Mouse (Mus musculus) liver (tissue): ENCODE results near the gene Slc35e3.
"Not testable (repeated sequence)": the region's sequence is repeated elsewhere in the genome, so short reads cannot be mapped to it uniquely, and the experiment has no call there.

ENCODE experiments used
- DNase-seq: peaks from one replicate; pipeline ENCODE4 v3.0.0-alpha.2; 2020; ENCODE audit warnings: mixed read lengths

Gene Slc35e3

DNA sequence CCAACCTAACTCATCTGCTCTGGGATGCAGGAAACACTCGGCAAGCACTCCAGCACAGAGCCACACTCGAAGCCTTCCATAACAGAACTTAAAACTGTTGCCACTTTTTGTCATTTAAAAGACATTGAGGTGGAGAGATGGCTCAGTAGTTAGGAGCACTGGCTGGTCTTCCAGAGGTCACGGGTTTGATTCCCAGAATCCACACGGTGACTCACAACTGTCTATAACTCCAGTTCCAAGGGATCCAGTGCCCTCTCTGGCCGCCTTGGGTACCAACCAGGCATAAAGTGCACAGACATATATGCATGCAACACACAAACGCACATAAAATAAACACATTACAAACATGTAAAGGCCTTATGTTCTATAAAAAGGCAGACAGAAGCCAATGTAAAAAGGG is 15.4 kb upstream of the Slc35e3 start:
- DNase-seq, result no peak

- no peak for DNase-seq
Observed at GRCm38 (mm10) chr10:117760831-117761335, 14.7 kb upstream of the Slc35e3 start.

- DNase-seq, result no peak
Observed at GRCm38 (mm10) chr10:117759844-117760630, 13.9 kb upstream of the Slc35e3 start.

DNA sequence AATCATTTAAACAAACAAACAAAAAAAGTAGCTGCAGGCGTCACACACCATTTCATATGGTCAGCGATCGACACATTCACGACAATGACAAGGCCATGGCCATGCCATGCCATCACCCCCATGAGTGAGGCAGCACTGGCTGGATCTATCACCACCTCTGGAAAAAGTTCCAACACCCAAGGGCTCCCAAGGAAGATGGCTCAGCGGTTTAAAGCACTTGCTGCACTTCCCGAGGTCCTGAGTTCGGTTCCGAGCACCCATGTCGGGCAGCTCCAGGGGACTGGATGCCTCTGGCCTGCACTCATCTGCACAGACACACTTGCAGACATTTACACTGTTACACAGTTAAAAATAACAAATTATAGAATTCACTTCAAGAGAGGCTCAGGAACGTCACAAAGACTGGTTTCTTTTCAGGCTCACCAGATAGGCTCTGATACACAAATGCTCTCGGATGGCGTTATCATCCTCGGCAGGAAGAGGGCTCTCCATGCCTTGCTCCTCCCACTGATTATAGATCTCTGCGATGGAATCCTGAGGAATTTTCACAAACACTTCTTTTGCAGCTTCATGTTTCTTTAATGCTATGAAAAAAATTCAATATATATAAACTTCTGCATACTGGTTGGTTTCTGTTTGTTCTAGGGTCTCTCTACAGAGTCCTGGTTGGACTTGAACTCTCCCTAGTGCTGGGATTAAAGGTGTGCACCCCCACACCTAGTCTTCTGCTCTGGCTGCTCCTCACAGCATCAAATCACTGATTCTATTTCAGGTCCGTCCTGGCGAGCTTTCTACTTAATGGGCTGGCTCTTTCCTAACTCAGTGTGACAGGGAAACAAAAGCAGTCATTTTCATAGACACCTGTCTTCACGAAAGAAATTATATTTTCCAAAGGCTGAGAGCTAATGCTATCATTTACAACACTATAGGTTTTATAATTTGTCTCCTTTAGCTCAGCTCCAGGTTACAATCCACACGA is 12.9 kb upstream of the Slc35e3 start:
- DNase-seq, result no peak

DNA sequence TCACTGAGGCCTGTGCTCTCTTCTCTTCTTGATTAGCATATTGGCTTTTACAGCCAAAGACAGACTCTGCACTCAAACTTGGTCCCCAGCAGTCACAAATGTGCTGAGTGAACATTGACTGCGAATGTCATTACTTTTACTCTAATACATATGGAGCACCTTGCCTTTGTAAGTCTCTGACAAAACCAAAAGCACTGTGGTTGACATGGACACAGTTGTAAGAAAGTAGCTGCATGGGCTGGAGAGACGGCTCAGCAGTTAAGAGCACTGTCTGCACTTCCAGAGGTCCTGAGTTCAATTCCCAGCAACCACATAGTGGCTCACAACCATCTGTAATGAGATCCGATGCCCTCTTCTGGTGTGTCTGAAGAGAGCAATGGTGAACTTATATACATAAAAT is 12.2 kb upstream of the Slc35e3 start:
- not testable (repeated sequence) for DNase-seq

GRCm38 (mm10) chr10:117757796-117758342 is 11.7 kb upstream of the Slc35e3 start:
- no peak for DNase-seq

DNA sequence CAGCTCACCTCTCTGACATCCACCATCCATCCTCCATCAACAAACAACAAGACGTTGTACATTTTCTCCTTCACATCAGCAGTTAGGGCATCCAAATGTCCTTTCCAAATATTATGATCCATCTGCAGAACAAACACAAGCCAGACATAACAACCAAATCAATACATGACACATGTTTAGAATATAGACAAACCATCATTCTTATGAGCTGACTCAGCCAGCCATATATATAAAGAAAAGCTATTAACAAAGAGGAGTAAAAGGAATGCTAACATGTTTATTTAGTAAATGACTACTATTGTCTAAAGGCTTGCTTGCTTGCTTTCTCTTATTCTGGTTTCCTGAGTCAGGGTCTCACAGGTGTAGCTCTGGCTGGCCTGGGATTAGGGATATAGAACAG is 11.1 kb upstream of the Slc35e3 start:
- DNase-seq, result no peak

GRCm38 (mm10) chr10:117756784-117757183 is 10.6 kb upstream of the Slc35e3 start:
- no peak for DNase-seq

GRCm38 (mm10) chr10:117755799-117756467 is 9.8 kb upstream of the Slc35e3 start:
- DNase-seq, result no peak

- DNase-seq, result no peak
Observed at GRCm38 (mm10) chr10:117755086-117755798, 9.1 kb upstream of the Slc35e3 start.

- no peak for DNase-seq
Observed at GRCm38 (mm10) chr10:117754609-117754940, 8.4 kb upstream of the Slc35e3 start.

GRCm38 (mm10) chr10:117753711-117754608 is 7.8 kb upstream of the Slc35e3 start:
- no peak for DNase-seq

DNA sequence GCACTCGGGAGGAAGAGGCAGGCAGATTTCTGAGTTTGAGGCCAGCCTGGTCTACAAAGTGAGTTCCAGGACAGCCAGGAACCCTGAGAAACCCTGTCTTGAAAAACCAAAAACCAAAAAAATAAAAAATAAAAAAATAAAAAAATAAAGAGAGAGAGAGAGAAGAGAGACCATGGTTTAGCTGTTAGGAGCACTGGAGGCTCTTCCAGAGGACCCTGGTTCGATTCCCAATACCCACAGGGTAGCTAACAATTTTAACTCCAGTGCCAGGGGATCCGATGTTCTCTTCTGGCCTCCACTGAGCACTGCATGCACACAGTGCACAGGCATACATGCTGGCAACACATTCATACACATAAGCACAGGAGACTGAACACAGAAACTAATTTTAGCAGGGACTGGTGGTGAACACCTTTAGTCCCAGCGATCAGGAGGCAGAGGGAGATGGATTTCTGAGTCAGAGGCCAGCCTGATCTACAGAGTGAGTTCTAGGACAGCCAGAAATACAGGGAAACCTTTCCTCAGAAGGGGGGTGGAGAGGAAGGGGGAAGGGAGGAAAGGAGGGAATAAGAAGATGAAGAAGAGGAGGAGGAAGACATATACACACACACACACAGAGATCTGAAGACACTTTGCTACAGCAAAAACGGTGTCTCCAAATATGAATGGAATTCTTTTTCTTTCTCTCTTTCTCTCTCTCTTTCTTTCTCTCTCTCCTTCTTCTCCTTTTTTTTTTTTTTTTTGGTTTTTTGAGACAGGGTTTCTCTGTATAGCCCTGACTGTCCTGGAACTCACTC is 6.9 kb upstream of the Slc35e3 start:
- no peak for DNase-seq

GRCm38 (mm10) chr10:117752304-117752821 is 6.2 kb upstream of the Slc35e3 start:
- no peak for DNase-seq

- DNase-seq, result no peak
Observed at GRCm38 (mm10) chr10:117751744-117752143, 5.6 kb upstream of the Slc35e3 start.

DNA sequence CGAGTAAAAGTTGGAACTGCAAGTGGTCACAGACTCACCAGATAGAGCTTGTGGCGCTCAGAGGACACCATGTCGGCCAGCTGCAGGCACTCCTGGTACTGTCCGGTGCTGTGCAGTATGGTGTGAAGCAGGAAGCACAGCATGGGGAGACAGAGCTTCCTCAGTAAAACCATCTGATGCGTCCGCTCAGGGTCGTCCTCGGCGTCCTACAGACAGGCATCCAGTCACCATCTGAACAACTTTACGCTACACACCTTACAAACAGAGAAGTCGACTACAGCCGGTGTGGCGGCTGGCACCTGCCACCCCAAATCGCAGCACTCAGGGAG is 5.1 kb upstream of the Slc35e3 start:
- DNase-seq, result no peak

GRCm38 (mm10) chr10:117750529-117751281 is 4.5 kb upstream of the Slc35e3 start:
- DNase-seq, result no peak

DNA sequence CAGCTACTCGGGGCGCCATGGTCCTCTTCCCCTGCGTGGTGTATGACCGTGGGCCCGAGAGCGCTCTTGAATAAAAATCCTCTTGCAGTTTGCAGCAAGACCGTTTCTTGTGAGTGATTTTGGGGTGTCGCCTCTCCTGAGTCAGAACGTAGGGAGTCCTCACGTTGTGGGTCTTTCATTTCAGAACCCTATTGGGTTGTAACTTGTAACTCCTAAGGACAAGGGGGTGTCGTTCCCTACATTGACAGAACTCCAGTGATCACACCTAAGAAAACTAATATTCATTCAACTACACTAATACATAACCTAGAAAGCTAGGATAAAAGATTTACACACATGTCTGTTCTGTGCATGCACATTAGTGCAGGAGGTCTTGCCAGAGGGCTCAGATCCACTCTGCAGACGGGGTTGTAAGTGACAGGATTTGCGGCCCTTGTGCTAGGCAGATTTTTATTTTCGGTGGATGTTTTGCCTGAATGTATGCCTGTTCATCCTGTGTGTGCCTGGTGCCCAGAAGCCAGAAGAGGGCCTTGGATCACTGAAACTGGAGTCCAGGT is 3.7 kb upstream of the Slc35e3 start:
- DNase-seq, result no peak
